Mouse (Mus musculus) bone marrow macrophage, adult 2 months (primary cell): Measurements from ENCODE around the gene Supt6.

ENCODE experiments used
- CTCF ChIP-seq: IDR thresholded peaks from 2 replicates; pipeline ENCODE4 v1.5.1; 2012; ENCODE audit warnings: low read depth, mild to moderate bottlenecking, low read length, moderate library complexity
- POLR2A ChIP-seq: IDR thresholded peaks from 2 replicates; pipeline ENCODE4 v1.6.1; 2012; ENCODE audit warnings: mild to moderate bottlenecking, low read depth, low read length, borderline replicate concordance

- no peak for TF ChIP-seq CTCF
- no peak for TF ChIP-seq POLR2A
Observed at GRCm38 (mm10) chr11:78164604-78164923, 81.2 kb downstream of the Supt6 start.
